Mouse (Mus musculus): Measurements from ENCODE around the gene Ttll3. TPM values are rescaled to one million over a fixed set of nuclear protein-coding genes. Genes with fewer than 3 reads are reported as not detected.

Ttll3 gene
- total RNA-seq, 1 experiment from 2014 or later: 3.9 TPM

GRCm38 (mm10) chr6:113379246-113379645, 9.8 kb upstream of the Ttll3 start:
- no peak for DNase-seq

GRCm38 (mm10) chr6:113380480-113380879, 8.6 kb upstream of the Ttll3 start:
- no peak for DNase-seq

- no peak for DNase-seq
These were observed 4.6 kb upstream of the Ttll3 start for GRCm38 (mm10) chr6:113384351-113384927.

- no peak for DNase-seq
These were observed 3.8 kb upstream of the Ttll3 start for GRCm38 (mm10) chr6:113385160-113385714.

GRCm38 (mm10) chr6:113386025-113386424, 3.0 kb upstream of the Ttll3 start:
- DNase-seq: no peak

GRCm38 (mm10) chr6:113390715-113391114, 1.7 kb downstream of the Ttll3 start:
- DNase-seq: no peak

- DNase-seq: no peak
These were observed 2.9 kb downstream of the Ttll3 start for GRCm38 (mm10) chr6:113392015-113392386.

- peak; percentile 60 for DNase-seq
These were observed 3.5 kb downstream of the Ttll3 start for GRCm38 (mm10) chr6:113392387-113393071.

- no peak for DNase-seq
These were observed 4.9 kb downstream of the Ttll3 start for GRCm38 (mm10) chr6:113393951-113394350.

- DNase-seq: no peak
These were observed 5.8 kb downstream of the Ttll3 start for GRCm38 (mm10) chr6:113394811-113395210.

- no peak for DNase-seq
These were observed 6.4 kb downstream of the Ttll3 start for GRCm38 (mm10) chr6:113395501-113395900.

- no peak for DNase-seq
These were observed 7.4 kb downstream of the Ttll3 start for GRCm38 (mm10) chr6:113396270-113397030.

- DNase-seq: no peak
These were observed 13.0 kb downstream of the Ttll3 start for GRCm38 (mm10) chr6:113402094-113402493.

- no peak for DNase-seq
These were observed 15.8 kb downstream of the Ttll3 start for GRCm38 (mm10) chr6:113404649-113405448.

- DNase-seq: no peak
These were observed 16.4 kb downstream of the Ttll3 start for GRCm38 (mm10) chr6:113405483-113405882.

GRCm38 (mm10) chr6:113406683-113407082, 17.6 kb downstream of the Ttll3 start:
- DNase-seq: no peak

GRCm38 (mm10) chr6:113410001-113410400, 20.9 kb downstream of the Ttll3 start:
- no peak for DNase-seq

- no peak for DNase-seq
These were observed 27.4 kb downstream of the Ttll3 start for GRCm38 (mm10) chr6:113416416-113416815.

GRCm38 (mm10) chr6:113418441-113419198, 29.6 kb downstream of the Ttll3 start:
- peak; percentile 17 for DNase-seq

GRCm38 (mm10) chr6:113419199-113419587, 30.1 kb downstream of the Ttll3 start, which contains the start of gene Rpusd3:
TSS of gene Rpusd3 (minus strand) at chr6:113419340.
- DNase-seq: peak; percentile 100

GRCm38 (mm10) chr6:113423000-113423399, 33.9 kb downstream of the Ttll3 start:
- DNase-seq: no peak

All from adrenal gland, postnatal 25 days (tissue).